Mouse (Mus musculus) kidney, adult 2 months (tissue): ENCODE measurements at regions not wholly inside any gene's neighbourhood (a gene's known extent, or its start where the extent isn't known, plus 50 kb on each side); places are given as distances from the start of the nearest gene placed in this dataset.

Source experiments
- CTCF ChIP-seq: fragments of 200-500 bp; conservative IDR thresholded peaks from 2 replicates; pipeline ENCODE4 v1.5.1; 2011; ENCODE audit warnings: low read depth, mild to moderate bottlenecking, control low read depth, low read length, moderate library complexity, mixed read lengths; ENCODE audit not compliant: insufficient read depth, insufficient read length
- POLR2A ChIP-seq: fragments of 200-500 bp; IDR thresholded peaks from one replicate; pipeline ENCODE4 v1.6.1; 2011; ENCODE audit warnings: low read depth, low read length, control low read depth

GRCm38 (mm10) chr7:138680530-138680929 is 165.3 kb upstream of the Ppp2r2d start:
- TF ChIP-seq CTCF (no peak), POLR2A (no peak)
